Mouse (Mus musculus): ENCODE measurements around the gene Tox2. TPM values are rescaled to one million over a fixed set of nuclear protein-coding genes. Genes with fewer than 3 reads are reported as not detected.

The Tox2 gene
- polyA plus RNA-seq, 1 experiment from 2014 or later, result 7.2 TPM

GRCm38 (mm10) chr2:163332368-163333055, 129.6 kb downstream of the Tox2 start:
- no peak overlapping the region for H3K9ac ChIP-seq (replicated peaks; ENCODE audit: low read depth)
- DNase-seq (ENCODE audit: low spot score), result peak; percentile 30
- 46% methylated on average over 13 of the region's 13 CpGs for WGBS
- H3K4me3 ChIP-seq (ENCODE audit: low read depth, low read length), result no peak overlapping the region
- no peaks in the 10 kb centered on the region for H3K4me1 ChIP-seq (ENCODE audit: insufficient read depth, low read depth, low read length)
- H3K9me3 ChIP-seq (ENCODE audit: low read length), result no peaks in the 10 kb centered on the region
- H3K36me3 ChIP-seq (ENCODE audit: insufficient read depth, low read length), result no peaks in the 10 kb centered on the region
- no peak for TF ChIP-seq EP300 (IDR thresholded peaks at IDR 0.05)
- no peak for TF ChIP-seq CTCF (IDR thresholded peaks at IDR 0.05)
- no peak overlapping the region for H3K4me2 ChIP-seq (replicated peaks; ENCODE audit: low read depth, low read length)
- no peak overlapping the region for H3K27ac ChIP-seq (ENCODE audit: low read length)
- peak; percentile 58 for ATAC-seq
- no peaks in the 10 kb centered on the region for H3K27me3 ChIP-seq (replicated peaks; ENCODE audit: insufficient read depth, low read length)

- H3K27ac ChIP-seq (ENCODE audit: low read length), result no peak overlapping the region
- no peak for TF ChIP-seq EP300 (IDR thresholded peaks at IDR 0.05)
- peak; percentile 92 for TF ChIP-seq CTCF (IDR thresholded peaks at IDR 0.05)
- peaks cover 2% of the 10 kb centered on the region; the same call in 1 of the 2 replicates for H3K4me1 ChIP-seq (ENCODE audit: insufficient read depth, low read depth, low read length)
- H3K36me3 ChIP-seq (ENCODE audit: insufficient read depth, low read length), result no peaks in the 10 kb centered on the region
- no peak overlapping the region for H3K9ac ChIP-seq (replicated peaks; ENCODE audit: low read depth)
- no peak overlapping the region for H3K4me2 ChIP-seq (replicated peaks; ENCODE audit: low read depth, low read length)
- WGBS, result 23% methylated on average over 9 of the region's 9 CpGs
- DNase-seq (ENCODE audit: low spot score) (peak; percentile 83), ATAC-seq (peak; percentile 62)
- peaks cover 18% of the 10 kb centered on the region for H3K27me3 ChIP-seq (replicated peaks; ENCODE audit: insufficient read depth, low read length)
- no peaks in the 10 kb centered on the region for H3K9me3 ChIP-seq (ENCODE audit: low read length)
- H3K4me3 ChIP-seq (ENCODE audit: low read depth, low read length), result no peak overlapping the region
Observed at GRCm38 (mm10) chr2:163340263-163340662, 137.3 kb downstream of the Tox2 start.

- TF ChIP-seq CTCF (IDR thresholded peaks at IDR 0.05), result peak; percentile 58
- TF ChIP-seq EP300 (IDR thresholded peaks at IDR 0.05), result no peak
- no peak overlapping the region for H3K27ac ChIP-seq (ENCODE audit: low read length)
- H3K4me1 ChIP-seq (ENCODE audit: insufficient read depth, low read depth, low read length), result peaks cover 3% of the 10 kb centered on the region; the same call in 1 of the 2 replicates
- no peaks in the 10 kb centered on the region for H3K36me3 ChIP-seq (ENCODE audit: insufficient read depth, low read length)
- no peak for DNase-seq (ENCODE audit: low spot score)
- no peaks in the 10 kb centered on the region for H3K9me3 ChIP-seq (ENCODE audit: low read length)
- no peak overlapping the region for H3K4me3 ChIP-seq (ENCODE audit: low read depth, low read length)
- WGBS, result 90% methylated on average over 4 of the region's 4 CpGs
- H3K27me3 ChIP-seq (replicated peaks; ENCODE audit: insufficient read depth, low read length), result peaks cover 18% of the 10 kb centered on the region
- no peak overlapping the region for H3K4me2 ChIP-seq (replicated peaks; ENCODE audit: low read depth, low read length)
- no peak for ATAC-seq
- no peak overlapping the region for H3K9ac ChIP-seq (replicated peaks; ENCODE audit: low read depth)
Observed at GRCm38 (mm10) chr2:163343671-163344070, 140.7 kb downstream of the Tox2 start.

GRCm38 (mm10) chr2:163344976-163345660, 142.2 kb downstream of the Tox2 start:
- 0 out of 2 replicates have a peak, but pooled peaks cover 5% of the 10 kb centered on the region for H3K27me3 ChIP-seq (replicated peaks; ENCODE audit: insufficient read depth, low read length)
- WGBS, result 46% methylated on average over 13 of the region's 13 CpGs
- ATAC-seq (peak; percentile 83), DNase-seq (ENCODE audit: low spot score) (peak; percentile 90)
- H3K4me3 ChIP-seq (ENCODE audit: low read depth, low read length), result no peak overlapping the region
- no peaks in the 10 kb centered on the region for H3K9me3 ChIP-seq (ENCODE audit: low read length)
- peaks cover 3% of the 10 kb centered on the region; the same call in 1 of the 2 replicates for H3K4me1 ChIP-seq (ENCODE audit: insufficient read depth, low read depth, low read length)
- no peaks in the 10 kb centered on the region for H3K36me3 ChIP-seq (ENCODE audit: insufficient read depth, low read length)
- no peak overlapping the region for H3K4me2 ChIP-seq (replicated peaks; ENCODE audit: low read depth, low read length)
- TF ChIP-seq CTCF (IDR thresholded peaks at IDR 0.05) (no peak), EP300 (IDR thresholded peaks at IDR 0.05) (peak; percentile 60)
- H3K27ac ChIP-seq (ENCODE audit: low read length), result peak overlapping the region; percentile 33
- H3K9ac ChIP-seq (replicated peaks; ENCODE audit: low read depth), result no peak overlapping the region

GRCm38 (mm10) chr2:163346497-163346896, 143.6 kb downstream of the Tox2 start:
- Histone ChIP-seq H3K4me3 (ENCODE audit: low read depth, low read length) (no peak overlapping the region), H3K36me3 (ENCODE audit: insufficient read depth, low read length) (no peaks in the 10 kb centered on the region), H3K27ac (ENCODE audit: low read length) (no peak overlapping the region), H3K9ac (replicated peaks; ENCODE audit: low read depth) (no peak overlapping the region), H3K9me3 (ENCODE audit: low read length) (no peaks in the 10 kb centered on the region), H3K27me3 (replicated peaks; ENCODE audit: insufficient read depth, low read length) (no peaks in the 10 kb centered on the region), H3K4me2 (replicated peaks; ENCODE audit: low read depth, low read length) (no peak overlapping the region), H3K4me1 (ENCODE audit: insufficient read depth, low read depth, low read length) (peaks cover 3% of the 10 kb centered on the region; the same call in 1 of the 2 replicates)
- ATAC-seq (no peak), DNase-seq (ENCODE audit: low spot score) (no peak)
- WGBS, result 75% methylated on average over 11 of the region's 11 CpGs
- TF ChIP-seq CTCF (IDR thresholded peaks at IDR 0.05), result no peak
- no peak for TF ChIP-seq EP300 (IDR thresholded peaks at IDR 0.05)

GRCm38 (mm10) chr2:163347517-163348184, 144.7 kb downstream of the Tox2 start:
- Histone ChIP-seq H3K9ac (replicated peaks; ENCODE audit: low read depth) (no peak overlapping the region), H3K4me2 (replicated peaks; ENCODE audit: low read depth, low read length) (no peak overlapping the region), H3K27me3 (replicated peaks; ENCODE audit: insufficient read depth, low read length) (no peaks in the 10 kb centered on the region), H3K9me3 (ENCODE audit: low read length) (no peaks in the 10 kb centered on the region), H3K27ac (ENCODE audit: low read length) (no peak overlapping the region), H3K36me3 (ENCODE audit: insufficient read depth, low read length) (no peaks in the 10 kb centered on the region), H3K4me1 (ENCODE audit: insufficient read depth, low read depth, low read length) (peaks cover 3% of the 10 kb centered on the region; the same call in 1 of the 2 replicates), H3K4me3 (ENCODE audit: low read depth, low read length) (no peak overlapping the region)
- WGBS, result 73% methylated on average over 8 of the region's 8 CpGs
- ATAC-seq (no peak), DNase-seq (ENCODE audit: low spot score) (no peak)
- TF ChIP-seq EP300 (IDR thresholded peaks at IDR 0.05) (no peak), CTCF (IDR thresholded peaks at IDR 0.05) (no peak)

Data from lung, postnatal 0 days (tissue).